Mouse (Mus musculus) activated CD4-positive, CD25-positive, alpha-beta regulatory T cell, adult 4 months (primary cell): ENCODE measurements around the gene P2ry1. TPM values are rescaled to one million over a fixed set of nuclear protein-coding genes. Genes with fewer than 3 reads are reported as not detected.

Source experiments
- ATAC-seq: one replicate; pipeline ENCODE4 v1.8.0; 2017
- polyA plus RNA-seq, 2 experiments: library from polyadenylated mRNA; unstranded; fragments of 100-300 nt; shearing (Covaris generic); gene quantifications; one replicate each; pipeline ENCODE4 v1.2.1; 2017

The P2ry1 gene
- under 1 TPM; 0.17 to 0.42 TPM for polyA plus RNA-seq

DNA sequence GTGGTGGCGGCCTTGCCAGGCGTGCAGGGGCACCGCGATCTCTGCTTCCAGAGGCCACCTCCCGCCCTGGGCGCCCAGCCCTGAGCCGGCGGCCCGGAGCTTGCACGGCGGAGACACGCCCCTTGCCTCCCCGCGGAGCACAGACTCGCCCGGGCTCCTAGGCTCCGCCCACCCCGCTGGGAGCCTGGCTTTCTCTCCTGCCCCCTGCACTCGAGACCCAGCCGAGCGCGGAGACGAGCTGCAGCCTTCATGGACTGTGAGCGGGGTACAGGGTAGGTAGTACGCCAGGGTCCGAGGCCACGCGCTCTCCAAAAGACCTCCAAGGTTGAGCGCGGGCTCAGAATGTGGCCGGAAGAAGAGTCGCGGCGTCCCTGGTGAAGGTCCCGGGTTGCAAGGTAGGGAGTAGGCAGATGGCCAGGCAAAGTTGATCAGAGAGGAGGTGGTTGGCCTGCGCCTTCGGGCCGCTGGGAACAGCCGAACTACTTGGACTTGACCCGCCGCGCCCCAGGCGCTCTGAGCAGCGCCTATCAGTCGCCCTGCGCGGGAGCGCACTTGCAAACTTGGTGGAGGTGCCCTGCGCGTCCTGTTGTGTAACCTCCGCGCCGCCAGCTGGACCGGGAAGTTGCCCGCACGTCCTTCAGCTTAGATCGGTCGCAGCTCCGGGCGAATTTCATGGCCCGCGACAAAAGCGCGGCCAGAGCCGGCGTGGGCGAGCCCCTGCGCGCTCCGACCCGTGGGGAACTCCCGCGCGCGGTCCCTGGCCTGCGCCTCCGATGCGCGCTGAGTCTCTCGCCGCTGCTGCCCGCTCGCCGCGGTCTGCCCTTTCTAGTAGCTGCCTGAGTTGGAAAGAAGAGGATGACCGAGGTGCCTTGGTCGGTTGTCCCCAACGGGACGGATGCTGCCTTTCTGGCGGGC, at the start of gene P2ry1:
TSS of gene P2ry1 (plus strand) at position 209 of the 915 bp plus-strand sequence.
- ATAC-seq: peak; percentile 88

DNA sequence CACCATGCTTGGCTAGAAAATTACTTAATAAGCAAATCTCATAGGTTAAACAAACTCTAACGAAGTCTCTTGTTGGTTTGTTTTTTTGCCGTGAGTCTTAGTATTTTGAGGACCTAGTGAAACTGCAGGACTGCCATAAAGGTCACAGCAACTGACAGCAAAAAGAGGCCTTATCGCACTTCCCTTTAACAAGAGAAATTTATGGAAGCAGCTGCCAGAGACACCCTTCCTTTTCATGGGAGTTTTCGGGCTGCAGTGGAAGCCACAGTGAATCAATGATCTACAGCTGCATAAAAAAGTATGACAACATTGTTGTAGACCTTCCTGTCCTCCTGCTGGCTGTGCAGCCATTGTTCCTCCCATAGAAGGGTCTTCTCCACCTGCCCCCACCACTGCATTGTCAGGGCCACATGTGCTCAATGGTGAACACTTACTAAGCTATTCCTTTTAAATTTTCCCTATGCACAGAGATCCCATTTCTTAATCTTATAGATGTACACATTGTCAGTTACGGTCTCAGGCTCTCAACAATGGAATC, 49.3 kb upstream of the P2ry1 start:
- ATAC-seq: no peak

DNA sequence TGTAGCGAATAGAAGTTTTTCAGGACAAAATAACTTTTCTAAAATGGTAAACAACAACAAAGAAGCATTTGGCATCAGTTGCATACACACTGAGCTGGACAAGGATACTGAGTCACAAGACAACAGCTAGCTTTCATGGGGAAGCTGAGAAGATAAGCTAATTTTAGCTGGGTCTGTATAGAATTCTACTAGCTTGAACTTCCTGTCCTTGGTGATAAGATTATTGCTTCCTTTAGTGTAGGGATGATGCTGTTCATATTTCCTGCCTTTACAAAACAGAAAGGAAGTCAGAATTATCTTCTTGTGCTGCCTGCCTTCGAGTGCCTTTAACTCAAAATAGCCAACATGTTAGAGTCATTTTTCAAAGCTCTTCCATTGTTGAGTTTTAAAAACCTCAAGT, 48.5 kb upstream of the P2ry1 start:
- ATAC-seq: peak; percentile 46

DNA sequence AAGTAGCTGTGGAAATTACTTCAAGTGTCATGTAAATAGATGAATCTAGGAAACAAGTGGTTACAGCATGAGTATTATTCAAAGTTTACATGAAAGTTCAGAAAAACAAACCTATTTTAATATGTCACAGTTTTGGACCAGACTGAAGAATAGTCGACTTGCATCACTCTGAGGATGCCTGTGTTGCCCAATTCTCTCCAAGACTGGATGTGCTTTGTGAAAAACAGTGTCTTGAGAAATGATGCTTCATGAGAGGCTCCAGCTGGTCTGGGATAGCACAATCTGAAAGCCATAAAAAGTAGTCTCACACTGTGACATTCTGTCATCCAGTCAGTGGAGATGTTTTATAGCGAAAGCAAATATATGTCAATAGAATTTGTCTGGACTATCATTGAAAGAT, 43.8 kb upstream of the P2ry1 start:
- no peak for ATAC-seq

DNA sequence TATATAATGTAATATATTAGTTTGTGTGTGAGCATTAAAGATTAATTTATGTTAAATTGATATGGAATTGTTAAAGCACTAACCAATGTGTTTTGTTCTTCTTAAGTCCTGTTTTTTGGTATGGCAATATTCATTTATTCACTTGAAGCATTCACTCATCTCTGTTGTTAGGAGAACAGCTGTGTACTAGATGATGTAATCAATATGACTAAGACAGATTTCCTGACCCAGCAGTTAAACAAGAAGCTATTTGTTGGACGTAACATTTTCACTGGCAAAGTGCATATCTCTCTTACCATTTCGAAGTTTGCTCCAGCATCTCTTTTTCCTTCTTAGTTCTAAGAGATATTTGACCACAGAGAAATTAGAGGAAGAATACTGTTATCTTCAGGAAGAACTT, 37.5 kb upstream of the P2ry1 start:
- ATAC-seq: no peak

DNA sequence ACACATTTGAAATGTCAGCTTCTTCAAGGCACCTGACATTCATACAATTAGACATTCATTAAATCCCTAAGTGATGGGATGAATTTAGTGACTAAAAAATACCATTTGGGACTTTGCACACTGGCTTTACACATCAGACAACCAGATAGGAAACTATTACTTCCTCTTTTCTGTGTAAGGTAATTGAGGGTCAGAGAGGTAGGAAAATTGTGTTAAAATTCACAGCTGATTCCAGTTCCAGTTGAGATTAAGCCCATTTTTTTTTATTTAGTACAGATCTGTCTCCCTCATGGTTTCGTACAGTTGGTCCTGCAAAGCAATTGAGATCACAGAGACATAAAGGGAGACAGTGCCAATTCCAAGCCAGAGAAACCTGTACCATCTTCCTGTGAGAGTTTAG, 27.7 kb upstream of the P2ry1 start:
- no peak for ATAC-seq

DNA sequence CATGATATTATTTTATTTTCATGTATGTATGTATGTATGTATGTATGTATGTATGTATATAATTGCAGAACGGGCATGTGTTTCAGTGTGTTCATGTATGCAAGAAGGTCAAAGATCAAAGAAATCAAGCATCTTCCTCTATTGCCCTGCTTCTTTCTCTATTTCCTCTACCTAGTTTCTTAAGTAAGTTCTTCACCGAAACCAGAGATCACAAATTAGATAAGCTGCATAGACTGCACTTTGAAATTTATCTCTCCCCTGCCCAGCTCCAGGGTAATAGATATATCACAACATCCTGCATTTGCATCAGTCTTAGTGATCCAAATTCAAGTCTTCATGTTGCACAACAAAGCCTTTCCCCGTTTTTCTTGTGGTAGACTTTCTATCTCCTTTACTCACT, 20.5 kb upstream of the P2ry1 start:
- ATAC-seq: peak; percentile 54

DNA sequence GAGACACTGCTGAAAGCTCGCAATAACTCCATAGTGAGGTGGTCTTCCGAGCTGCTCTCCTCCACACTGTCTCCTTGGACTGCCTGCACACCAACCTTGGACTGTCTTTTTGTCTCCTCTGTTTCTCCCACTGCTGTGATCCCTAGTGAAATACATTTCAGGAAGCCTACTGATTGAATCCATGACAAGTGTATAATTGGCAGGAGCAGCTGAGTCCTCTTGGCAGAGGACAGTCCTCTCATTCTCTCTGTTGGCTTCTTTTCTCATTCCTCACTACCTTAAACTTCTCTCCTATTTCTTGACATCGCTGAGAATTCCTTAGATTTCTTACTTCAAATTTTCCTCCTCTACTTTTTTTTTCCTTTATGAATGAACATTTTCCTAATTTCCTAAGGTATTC, 4.5 kb upstream of the P2ry1 start:
- no peak for ATAC-seq

DNA sequence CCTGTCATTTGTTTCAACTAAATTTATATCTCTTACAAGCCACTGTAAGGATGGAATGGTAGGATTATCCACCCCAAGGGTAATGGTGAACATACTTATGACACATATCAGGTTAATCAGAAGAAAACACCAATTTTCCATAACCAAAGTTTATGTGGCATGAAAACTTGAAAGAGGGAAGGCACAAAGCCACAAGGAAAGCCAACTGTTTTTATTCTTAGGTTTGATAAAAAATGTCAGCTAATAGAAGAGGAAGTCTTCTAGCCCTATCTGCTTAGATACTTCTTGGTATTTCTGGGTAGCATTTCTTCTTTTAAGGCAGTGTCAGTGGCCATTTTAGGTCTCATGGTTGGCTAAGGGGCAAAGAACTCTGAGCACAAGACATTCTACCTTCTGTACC, 2.9 kb upstream of the P2ry1 start:
- ATAC-seq: no peak

DNA sequence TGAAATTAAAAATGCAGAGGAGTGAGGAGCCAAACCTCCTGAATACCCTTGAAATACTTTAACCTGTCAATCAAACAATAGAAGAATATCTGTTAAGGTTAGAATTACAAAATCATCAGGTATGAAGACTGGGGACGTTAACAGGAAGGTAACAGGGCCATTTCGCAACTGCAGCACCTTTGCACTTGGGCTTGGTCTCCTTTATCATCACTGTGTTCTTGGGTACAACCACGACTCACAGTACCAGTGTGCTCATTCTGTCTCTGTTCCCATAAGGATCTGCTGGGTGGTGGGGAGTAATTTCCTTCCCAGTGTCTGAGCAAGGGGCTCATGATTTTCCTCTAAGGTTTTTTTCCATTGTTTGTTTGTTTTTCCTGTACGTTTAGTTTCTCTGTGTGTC, 1.8 kb upstream of the P2ry1 start:
- ATAC-seq: no peak

DNA sequence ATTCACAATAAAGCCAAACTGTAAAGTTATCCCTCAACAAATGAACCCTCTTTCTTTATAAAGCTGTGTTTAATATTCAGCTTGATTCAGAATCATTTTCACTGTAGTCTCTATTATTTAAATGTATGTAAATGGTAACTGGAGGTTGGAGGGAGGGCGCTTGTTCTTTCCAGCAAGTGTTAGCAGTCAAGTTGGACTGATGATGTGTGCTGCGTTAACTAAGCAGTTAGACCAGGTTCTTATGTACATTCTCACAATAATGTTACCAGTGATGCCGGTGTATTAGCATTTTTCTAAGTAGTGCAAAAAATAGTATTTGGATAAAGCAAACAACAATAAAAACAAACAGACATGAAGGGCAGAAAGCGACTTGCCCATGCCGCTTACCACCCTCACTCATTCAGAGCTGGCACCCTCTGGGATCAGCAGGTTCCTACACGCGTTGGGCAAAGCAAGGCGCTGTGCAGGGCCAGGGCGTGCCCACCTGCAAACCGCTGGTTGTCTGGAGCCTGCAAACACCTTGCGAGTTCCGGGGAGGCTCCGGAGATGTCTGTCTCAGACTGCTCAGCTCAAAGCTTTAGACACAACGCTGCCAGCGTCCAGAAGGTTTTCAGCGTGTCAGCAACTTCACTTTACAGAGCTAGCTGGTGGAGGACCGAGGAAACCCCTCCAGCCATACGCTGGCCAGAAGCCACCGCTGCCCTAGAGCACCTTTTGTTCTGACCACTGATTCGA, 576 bp upstream of the P2ry1 start:
- ATAC-seq: no peak

DNA sequence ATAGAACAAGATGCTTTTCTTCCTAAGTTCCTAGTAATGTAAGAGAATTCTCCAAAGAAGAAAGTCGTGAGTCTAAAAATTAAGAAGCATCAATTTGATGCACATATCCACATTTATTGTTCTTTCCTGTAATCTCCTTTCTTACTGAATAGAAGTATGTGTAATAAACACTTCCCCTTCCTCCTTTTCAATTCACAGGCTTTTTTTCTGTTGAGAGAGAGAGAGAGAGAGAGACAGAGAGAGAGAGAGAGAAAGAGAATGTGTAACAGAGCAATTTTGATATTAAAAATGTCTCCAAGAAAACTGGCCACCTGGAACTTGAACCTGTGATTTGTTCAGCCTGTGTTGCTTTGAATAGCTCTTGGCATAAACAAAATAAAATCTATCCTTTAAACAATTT, 2.0 kb downstream of the P2ry1 start:
- ATAC-seq: no peak

DNA sequence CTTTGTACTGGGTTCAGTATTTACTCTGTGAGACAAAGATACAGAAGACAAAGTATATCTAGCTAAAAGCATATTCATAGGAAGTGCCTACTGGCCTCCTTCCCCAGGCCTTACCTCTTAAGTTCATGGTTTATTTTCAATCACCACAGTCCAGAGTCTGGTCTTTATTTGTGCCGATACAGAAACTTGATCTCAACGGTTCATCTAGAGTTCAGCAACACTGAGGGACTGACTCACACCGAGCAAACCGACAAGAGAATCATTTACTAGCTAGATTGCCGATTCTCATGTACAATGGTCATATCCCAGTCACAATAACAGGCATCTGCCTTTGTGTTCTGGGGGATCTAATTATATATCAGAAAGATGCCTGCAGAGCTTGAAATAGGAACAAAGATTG, 9.1 kb downstream of the P2ry1 start:
- ATAC-seq: no peak

DNA sequence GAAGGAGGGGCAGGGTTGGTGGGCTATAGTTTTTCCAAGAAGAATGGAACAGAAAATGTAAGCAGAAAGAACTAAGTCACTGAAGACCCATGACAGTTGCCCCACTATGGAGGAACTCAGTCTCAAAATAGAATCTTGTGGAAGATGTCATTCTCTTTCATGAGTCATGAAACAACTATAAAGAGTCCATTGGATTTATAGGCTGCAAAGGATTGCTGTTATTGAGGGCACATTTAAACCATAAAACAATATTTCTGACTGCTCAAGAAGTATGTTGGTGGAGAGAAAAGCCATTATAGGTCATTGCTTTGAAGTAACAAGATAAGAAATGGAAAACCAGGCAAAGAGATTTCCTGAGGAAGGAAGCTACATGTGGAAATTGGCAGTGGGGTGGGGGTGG, 10.0 kb downstream of the P2ry1 start:
- ATAC-seq: no peak

DNA sequence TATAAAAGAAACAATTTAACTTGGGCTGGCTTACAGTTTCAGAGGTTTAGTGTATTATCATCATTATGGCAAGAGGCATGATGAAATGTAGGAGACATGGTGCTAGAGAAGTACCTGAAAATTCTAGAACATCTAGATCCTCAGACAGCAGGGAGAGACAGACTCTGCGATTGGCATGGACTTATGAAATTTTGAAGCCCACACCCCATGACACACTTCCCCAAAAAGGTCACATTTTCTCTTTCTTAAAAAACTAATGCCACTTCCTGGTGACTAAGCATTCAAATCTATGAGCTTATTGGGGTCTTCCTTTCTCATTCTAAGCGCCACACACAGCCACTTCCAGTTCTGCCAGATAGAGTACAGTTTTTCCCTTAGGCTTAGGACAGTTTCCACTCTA, 14.1 kb downstream of the P2ry1 start:
- no peak for ATAC-seq

DNA sequence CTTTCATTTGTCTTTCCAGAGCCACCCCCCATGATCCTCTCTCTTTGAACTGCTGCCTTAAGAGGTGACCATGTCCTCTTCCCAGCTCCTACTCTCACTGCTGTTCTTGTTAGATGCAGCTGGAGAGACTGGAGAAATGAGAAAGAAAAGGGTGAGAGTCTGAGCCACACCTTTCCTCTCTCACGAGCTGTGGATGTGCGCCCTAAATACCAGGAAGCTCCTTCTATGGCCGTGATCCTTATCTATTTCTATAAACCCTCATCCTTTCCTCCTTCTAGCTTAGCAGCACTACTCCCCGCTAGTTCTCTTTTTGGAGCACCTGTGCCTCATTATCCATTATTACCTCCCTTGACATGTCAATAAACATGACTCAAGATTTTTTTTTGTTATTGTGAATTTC, 29.5 kb downstream of the P2ry1 start:
- no peak for ATAC-seq

DNA sequence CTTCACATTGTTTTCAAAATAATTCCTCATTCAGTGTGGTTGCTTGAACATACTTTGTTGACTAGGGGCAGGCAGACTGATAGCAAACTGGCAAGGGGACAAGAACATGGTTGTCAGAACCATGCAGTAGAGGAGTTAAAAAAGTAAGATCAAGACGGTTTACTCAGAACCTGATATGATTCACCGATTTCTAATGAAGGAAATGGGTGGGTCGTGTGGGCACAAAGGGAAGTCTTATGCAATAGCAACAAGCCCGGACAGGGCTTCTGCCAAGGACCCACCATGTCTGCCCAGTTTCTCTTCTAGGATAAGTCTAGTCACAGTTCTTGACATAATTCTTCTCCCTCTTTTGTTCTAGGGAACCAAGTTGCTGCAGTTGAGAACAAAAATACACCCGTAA, 33.0 kb downstream of the P2ry1 start:
- no peak for ATAC-seq

DNA sequence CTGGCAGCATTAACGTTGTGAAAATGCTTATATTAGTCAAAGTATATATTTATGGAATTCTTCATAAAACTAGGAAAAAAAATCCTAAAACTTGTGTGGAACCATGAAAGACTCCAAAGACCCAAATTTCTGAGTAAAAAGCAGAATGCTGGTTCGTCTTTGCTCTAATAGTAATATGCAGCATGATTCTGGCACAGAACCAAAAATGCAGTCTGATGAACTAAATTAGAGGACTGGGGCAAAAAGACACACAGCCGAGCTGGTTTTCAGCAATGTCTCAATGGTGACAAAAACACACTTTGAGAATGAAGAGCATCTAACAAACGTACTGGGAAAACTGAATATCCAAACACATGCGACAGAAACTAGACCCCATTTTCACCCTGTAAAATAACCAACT, 37.3 kb downstream of the P2ry1 start:
- ATAC-seq: no peak

DNA sequence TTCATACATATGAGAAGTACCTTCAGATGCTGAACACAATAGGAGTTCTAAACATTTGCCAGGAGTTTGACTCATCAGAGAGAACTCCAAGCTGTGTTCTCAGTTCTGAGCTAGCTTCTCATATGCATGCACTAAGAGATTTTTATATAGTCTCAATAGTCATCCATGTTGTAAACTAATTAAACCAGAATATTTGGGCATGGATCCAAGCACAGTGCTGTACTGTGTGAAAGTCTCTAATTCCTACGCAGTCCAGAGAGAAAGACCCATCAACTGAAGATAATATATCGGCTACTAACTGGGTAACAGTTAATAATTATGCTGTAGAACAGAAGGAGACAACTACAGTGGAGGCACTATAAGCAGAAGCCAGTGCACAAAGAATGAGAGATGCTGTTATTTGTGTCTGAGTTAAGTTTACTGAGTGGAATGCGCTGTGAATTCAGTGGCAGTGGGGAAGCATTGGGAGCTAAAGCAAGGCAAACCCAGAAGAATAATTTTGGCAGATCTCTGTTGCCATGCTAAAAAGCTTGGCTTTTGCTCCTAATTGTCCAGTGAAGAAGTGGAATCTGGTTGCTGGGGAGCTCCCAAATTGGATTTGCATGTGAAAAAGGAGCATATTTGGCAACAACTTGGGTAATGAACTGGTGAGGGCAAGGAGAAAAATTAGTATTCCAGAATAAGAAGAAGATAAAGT, 47.5 kb downstream of the P2ry1 start:
- no peak for ATAC-seq
